23 mouse cellular contexts compared by ENCODE assay signal in the genomic region with DNA sequence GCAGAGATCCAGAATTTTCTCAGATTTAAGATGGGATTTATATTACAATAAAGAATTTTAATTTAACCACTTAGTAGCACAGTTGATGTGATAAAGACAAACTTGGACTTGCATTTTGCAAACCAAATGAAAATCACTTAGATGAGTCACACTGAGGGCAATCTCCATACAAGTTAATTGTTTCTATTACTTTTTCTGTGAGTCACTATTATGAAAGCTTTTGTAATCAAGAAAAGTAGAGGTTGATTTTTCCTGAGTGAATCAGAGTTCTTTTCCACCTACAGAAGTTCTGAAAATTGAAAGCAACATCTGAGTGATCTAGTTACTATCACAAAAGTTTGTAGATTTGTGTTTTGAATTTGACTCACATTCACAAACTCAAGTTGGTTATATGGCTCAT.
DNase-seq lines count a peak whose midpoint lies in the region; ATAC-seq and TF ChIP-seq lines count a peak whose summit lies in the region.
"Had no signal": no experiment of that assay in that cellular context is flagged by ENCODE, and none has a peak within 500 bp of the region (broad histone marks: within the 10 kb centered on the region; RNA-seq: fewer than 3 reads in every experiment).

No protein-coding gene starts in this region.

- DNase-seq in Muller cell, postnatal 12 days (ENCODE audit: inconsistent ontology term) = peak; percentile 64
- DNase-seq in hindbrain, embryonic 14.5 days (ENCODE audit: low spot score) = no peak
- no peak for DNase-seq in heart, adult 8-10 months (ENCODE audit: low spot score)
- DNase-seq in gastrocnemius, postnatal 36 days = no peak
- DNase-seq: adrenal gland, adult 2 months; adrenal gland, postnatal 10 days; adrenal gland, postnatal 25 days; cerebellum, adult 11-12 months; cerebellum, adult 2 months; cerebellum, adult 9-10 months; cerebellum, postnatal 10 days; cerebellum, postnatal 25 days had no signal

- no peak for TF ChIP-seq CTCF in embryonic fibroblast, embryonic 13.5 days (IDR thresholded peaks at IDR 0.05; ENCODE audit: borderline replicate concordance, insufficient read depth, low read length)

- intact Hi-C loops in gastrocnemius, postnatal 36 days (cut with DNase I) = no loop called here

- no peaks in the 10 kb centered on the region for H3K27me3 ChIP-seq in hindbrain, embryonic 14.5 days (ENCODE audit: control insufficient read depth, insufficient read depth, low read length)
- H3K27me3 ChIP-seq: CH12.LX; embryonic facial prominence, embryonic 12.5 days; forebrain, embryonic 12.5 days had no signal

- H3K4me3 ChIP-seq in embryonic fibroblast, embryonic 13.5 days (ENCODE audit: insufficient read depth, low read length) = no peak overlapping the region
- no peak overlapping the region for H3K4me3 ChIP-seq in hindbrain, embryonic 14.5 days (replicated peaks; ENCODE audit: low read length)
- H3K4me3 ChIP-seq: embryonic facial prominence, embryonic 10.5 days; embryonic facial prominence, embryonic 12.5 days; erythroblast, embryonic 14.5 days; forebrain, embryonic 10.5 days; forebrain, embryonic 12.5 days had no signal

- no peak overlapping the region for H3K4me2 ChIP-seq in hindbrain, embryonic 14.5 days (replicated peaks)
- H3K4me2 ChIP-seq: embryonic facial prominence, embryonic 12.5 days; forebrain, embryonic 12.5 days had no signal

- H3K4me1 ChIP-seq in embryonic fibroblast, embryonic 13.5 days (ENCODE audit: control insufficient read depth, insufficient read depth, low read length) = no peaks in the 10 kb centered on the region; the same call in 1 of the 2 replicates
- no peaks in the 10 kb centered on the region for H3K4me1 ChIP-seq in hindbrain, embryonic 14.5 days (replicated peaks; ENCODE audit: control insufficient read depth, insufficient read depth, low read length)
- H3K4me1 ChIP-seq: embryonic facial prominence, embryonic 10.5 days; embryonic facial prominence, embryonic 12.5 days; forebrain, embryonic 10.5 days; forebrain, embryonic 12.5 days had no signal

- no peaks in the 10 kb centered on the region for H3K36me3 ChIP-seq in hindbrain, embryonic 14.5 days (replicated peaks; ENCODE audit: control insufficient read depth, insufficient read depth)
- H3K36me3 ChIP-seq: embryonic facial prominence, embryonic 10.5 days; embryonic facial prominence, embryonic 12.5 days; forebrain, embryonic 10.5 days; forebrain, embryonic 12.5 days; G1E had no signal

- ATAC-seq in hindbrain, embryonic 14.5 days (ENCODE audit: low FRiP score) = no peak
- ATAC-seq: CD4-positive, CD25-positive, alpha-beta regulatory T cell, adult 4 months; forebrain, embryonic 14.5 days; forebrain, embryonic 16.5 days had no signal

- H3K9me3 ChIP-seq in hindbrain, embryonic 14.5 days (ENCODE audit: control insufficient read depth, low read length) = no peaks in the 10 kb centered on the region
- H3K9me3 ChIP-seq: embryonic facial prominence, embryonic 10.5 days; embryonic facial prominence, embryonic 12.5 days; forebrain, embryonic 10.5 days; forebrain, embryonic 12.5 days; G1E had no signal

- peak overlapping the region; percentile 38; the same call in 1 of the 2 replicates for H3K27ac ChIP-seq in embryonic fibroblast, embryonic 13.5 days (ENCODE audit: insufficient read depth, low read length)
- no peak overlapping the region for H3K27ac ChIP-seq in hindbrain, embryonic 14.5 days
- H3K27ac ChIP-seq: embryonic facial prominence, embryonic 10.5 days; embryonic facial prominence, embryonic 12.5 days; forebrain, embryonic 10.5 days; forebrain, embryonic 12.5 days had no signal

- no peak for TF ChIP-seq POLR2A in embryonic fibroblast, embryonic 13.5 days (IDR thresholded peaks at IDR 0.05; ENCODE audit: low read depth, low read length)

- H3K9ac ChIP-seq in hindbrain, embryonic 14.5 days = no peak overlapping the region
- H3K9ac ChIP-seq: embryonic facial prominence, embryonic 12.5 days; forebrain, embryonic 12.5 days had no signal
